Mouse (Mus musculus) cerebellum, adult 2 months (tissue): ENCODE results near the gene Plekho1. TPM values are rescaled to one million over a fixed set of nuclear protein-coding genes. Genes with fewer than 3 reads are reported as not detected.
A peak's percentile ranks its signal among the peaks of the same experiment; 100 is the strongest.
"Not testable (repeated sequence)": the region's sequence is repeated elsewhere in the genome, so short reads cannot be mapped to it uniquely, and the experiment has no call there.

Source experiments
- DNase-seq, 2 experiments: peaks; one replicate each; pipeline ENCODE4 v3.0.0; 2021
- H3K27ac ChIP-seq: fragments of 200-500 bp; 2 replicates; pipeline ENCODE4 v1.5.1; 2012; ENCODE audit warnings: low read length, control low read depth, inconsistent platforms; ENCODE audit not compliant: insufficient read depth
- H3K27me3 ChIP-seq: fragments of 200-500 bp; 2 replicates; pipeline ENCODE4 v1.6.1; 2012; ENCODE audit warnings: inconsistent platforms, mild to moderate bottlenecking, low read length, moderate library complexity; ENCODE audit not compliant: control insufficient read depth, insufficient read depth
- H3K4me1 ChIP-seq: fragments of 200-500 bp; 2 replicates; pipeline ENCODE4 v1.6.1; 2011; ENCODE audit warnings: low read length; ENCODE audit not compliant: control insufficient read depth, insufficient read depth
- H3K4me3 ChIP-seq: fragments of 200-500 bp; replicated peaks from 2 replicates; pipeline ENCODE3; 2011; ENCODE audit warnings: mild to moderate bottlenecking, low read depth, low read length, control low read depth; ENCODE audit not compliant: insufficient read depth
- CTCF ChIP-seq: fragments of 200-500 bp; IDR thresholded peaks from 2 replicates; pipeline ENCODE4 v1.5.1; 2011; ENCODE audit warnings: low read depth, mild to moderate bottlenecking, control low read depth, low read length, moderate library complexity, borderline replicate concordance; ENCODE audit not compliant: insufficient read depth
- POLR2A ChIP-seq: fragments of 200-500 bp; IDR thresholded peaks from 2 replicates; pipeline ENCODE4 v1.6.1; 2011; ENCODE audit warnings: low read length, control low read depth, borderline replicate concordance; ENCODE audit not compliant: insufficient read depth
- WGBS: fragments of 180-500 bp; shearing (Covaris S2); methylation state at CpG from one replicate; pipeline ENCODE4 v1.1.7; 2018; 5-methylcytosine and 5-hydroxymethylcytosine counted together
- polyA plus RNA-seq: library from polyadenylated mRNA; depleted of rRNA; stranded (reverse); fragments of >200 nt; gene quantifications from 2 replicates; pipeline ENCODE4 v1.2.3, GENCODE M21; 2012

The Plekho1 gene
- polyA plus RNA-seq, 1 experiment, result 155 TPM

- H3K27me3 ChIP-seq, result no peaks in the 10 kb centered on the region
- DNase-seq, result no peak
- no peak overlapping the region for H3K27ac ChIP-seq
- WGBS, result 34% methylated on average over 34 of the region's 34 CpGs
- TF ChIP-seq POLR2A (no peak), CTCF (no peak)
- no peak overlapping the region for H3K4me3 ChIP-seq
- H3K4me1 ChIP-seq, result no peaks in the 10 kb centered on the region
Measured at GRCm38 (mm10) chr3:95972873-95973634, 22.7 kb downstream of the Plekho1 start.

GRCm38 (mm10) chr3:95972251-95972872 lies 23.4 kb downstream of the Plekho1 start:
- WGBS, result 82% methylated on average over 12 of the region's 12 CpGs
- Histone ChIP-seq H3K27ac (no peak overlapping the region), H3K27me3 (no peaks in the 10 kb centered on the region), H3K4me1 (no peaks in the 10 kb centered on the region), H3K4me3 (no peak overlapping the region)
- TF ChIP-seq POLR2A (no peak), CTCF (no peak)
- no peak for DNase-seq

GRCm38 (mm10) chr3:95970661-95971060 lies 25.1 kb downstream of the Plekho1 start:
- not testable (repeated sequence) for H3K27me3 ChIP-seq, DNase-seq, H3K4me3 ChIP-seq, H3K4me1 ChIP-seq, H3K27ac ChIP-seq
- 54% methylated on average over 7 of the region's 7 CpGs for WGBS

- 95% methylated on average over 1 of the region's 1 CpGs for WGBS
- no peak for DNase-seq
- peaks cover 7% of the 10 kb centered on the region; the same call in 1 of the 2 replicates for H3K4me1 ChIP-seq
- TF ChIP-seq CTCF (no peak), POLR2A (no peak)
- H3K27me3 ChIP-seq, result no peaks in the 10 kb centered on the region
- H3K4me3 ChIP-seq, result no peak overlapping the region
- H3K27ac ChIP-seq, result no peak overlapping the region
Measured at GRCm38 (mm10) chr3:95969277-95969676, 26.5 kb downstream of the Plekho1 start.

GRCm38 (mm10) chr3:95965518-95966451 lies 30.0 kb downstream of the Plekho1 start:
- H3K27me3 ChIP-seq, result no peaks in the 10 kb centered on the region
- H3K4me1 ChIP-seq, result peaks cover 7% of the 10 kb centered on the region; the same call in 1 of the 2 replicates
- no peak overlapping the region for H3K27ac ChIP-seq
- H3K4me3 ChIP-seq, result peak overlapping the region; percentile 51
- DNase-seq, result peak; percentile 66 to 72
- no peak for TF ChIP-seq POLR2A
- TF ChIP-seq CTCF, result peak; percentile 45; the same call in 1 of the 2 replicates
- WGBS, result 5% methylated on average over 7 of the region's 7 CpGs

GRCm38 (mm10) chr3:95963681-95964080 lies 32.1 kb downstream of the Plekho1 start:
- H3K27me3 ChIP-seq, result no peaks in the 10 kb centered on the region
- H3K27ac ChIP-seq, result no peak overlapping the region
- no peak overlapping the region for H3K4me3 ChIP-seq
- H3K4me1 ChIP-seq, result peaks cover 7% of the 10 kb centered on the region; the same call in 1 of the 2 replicates
- DNase-seq, result peak in 1 of 2 experiments; percentile 48
- peak; percentile 65; the same call in 1 of the 2 replicates for TF ChIP-seq CTCF
- TF ChIP-seq POLR2A, result no peak
- 42% methylated on average over 4 of the region's 4 CpGs for WGBS

GRCm38 (mm10) chr3:95963230-95963629 lies 32.6 kb downstream of the Plekho1 start:
- H3K27ac ChIP-seq, result no peak overlapping the region
- peaks cover 7% of the 10 kb centered on the region; the same call in 1 of the 2 replicates for H3K4me1 ChIP-seq
- TF ChIP-seq CTCF, result no peak
- no peak for TF ChIP-seq POLR2A
- H3K4me3 ChIP-seq, result no peak overlapping the region
- 44% methylated on average over 2 of the region's 2 CpGs for WGBS
- no peak for DNase-seq
- no peaks in the 10 kb centered on the region for H3K27me3 ChIP-seq

GRCm38 (mm10) chr3:95962182-95962581 lies 33.6 kb downstream of the Plekho1 start:
- not testable (repeated sequence) for H3K4me3 ChIP-seq, H3K27me3 ChIP-seq, H3K27ac ChIP-seq, DNase-seq, H3K4me1 ChIP-seq
- 84% methylated on average over 8 of the region's 8 CpGs for WGBS
